Mouse (Mus musculus) cerebellum, adult 11-12 months (tissue): ENCODE data around the gene Ttc25.
A peak's percentile ranks its signal among the peaks of the same experiment; 100 is the strongest.
"Not testable (repeated sequence)": the region's sequence is repeated elsewhere in the genome, so short reads cannot be mapped to it uniquely, and the experiment has no call there.

Experiments used
- DNase-seq: peaks from one replicate; pipeline ENCODE4 v3.0.0; 2022

Gene Ttc25

GRCm38 (mm10) chr11:100574188-100574587 lies 28.8 kb downstream of the Ttc25 start:
- no peak for DNase-seq

GRCm38 (mm10) chr11:100574708-100575483 lies 29.5 kb downstream of the Ttc25 start, which contains the start of gene Cnp:
Gene Cnp (plus strand): TSS chr11:100574904.
- DNase-seq, result peak; percentile 45

- DNase-seq, result peak; percentile 58
Observed at GRCm38 (mm10) chr11:100575484-100575855, 30.1 kb downstream of the Ttc25 start.

- no peak for DNase-seq
Observed at GRCm38 (mm10) chr11:100576256-100576655, 30.8 kb downstream of the Ttc25 start.

GRCm38 (mm10) chr11:100577852-100578599 lies 32.6 kb downstream of the Ttc25 start:
- no peak for DNase-seq

GRCm38 (mm10) chr11:100579116-100579799 lies 33.9 kb downstream of the Ttc25 start:
- DNase-seq, result no peak

- DNase-seq, result no peak
Observed at GRCm38 (mm10) chr11:100580275-100580674, 34.9 kb downstream of the Ttc25 start.

- DNase-seq, result peak; percentile 46
Observed at GRCm38 (mm10) chr11:100581756-100582155, 36.3 kb downstream of the Ttc25 start.

- not testable (repeated sequence) for DNase-seq
Observed at GRCm38 (mm10) chr11:100582413-100582812, 37.0 kb downstream of the Ttc25 start.

GRCm38 (mm10) chr11:100582836-100583235 lies 37.4 kb downstream of the Ttc25 start:
- no peak for DNase-seq

GRCm38 (mm10) chr11:100584561-100584961 lies 39.2 kb downstream of the Ttc25 start:
- DNase-seq, result no peak

- DNase-seq, result no peak
Observed at GRCm38 (mm10) chr11:100585148-100585547, 39.7 kb downstream of the Ttc25 start.

GRCm38 (mm10) chr11:100588462-100588861 lies 43.1 kb downstream of the Ttc25 start:
- DNase-seq, result no peak

- no peak for DNase-seq
Observed at GRCm38 (mm10) chr11:100592346-100593046, 47.1 kb downstream of the Ttc25 start.

GRCm38 (mm10) chr11:100594608-100595007 lies 49.2 kb downstream of the Ttc25 start:
- no peak for DNase-seq

GRCm38 (mm10) chr11:100595533-100595932 lies 50.1 kb downstream of the Ttc25 start:
- no peak for DNase-seq

GRCm38 (mm10) chr11:100598074-100598473 lies 52.7 kb downstream of the Ttc25 start:
- DNase-seq, result no peak

- DNase-seq, result no peak
Observed at GRCm38 (mm10) chr11:100601372-100601771, 56.0 kb downstream of the Ttc25 start.

- no peak for DNase-seq
Observed at GRCm38 (mm10) chr11:100603155-100603554, 57.7 kb downstream of the Ttc25 start.

GRCm38 (mm10) chr11:100603813-100604212 lies 58.4 kb downstream of the Ttc25 start:
- DNase-seq, result no peak

- DNase-seq, result no peak
Observed at GRCm38 (mm10) chr11:100604321-100605005, 59.1 kb downstream of the Ttc25 start.

- no peak for DNase-seq
Observed at GRCm38 (mm10) chr11:100605451-100605850, 60.0 kb downstream of the Ttc25 start.
